Mouse (Mus musculus) lung, embryonic 14.5 days (tissue): ENCODE data around the gene Slc39a3. TPM values are rescaled to one million over a fixed set of nuclear protein-coding genes. Genes with fewer than 3 reads are reported as not detected.

Source experiments
- ATAC-seq: fragments of 200-750 bp; cut with Nextera tagmentation; 2 replicates; pipeline ENCODE4 v1.8.0; 2017; ENCODE audit warnings: mild to moderate bottlenecking, moderate TSS enrichment, moderate library complexity; ENCODE audit not compliant: insufficient read depth
- DNase-seq: peaks from one replicate; pipeline ENCODE4 v3.0.0-alpha.2; 2015
- H3K27ac ChIP-seq: fragments of 300-500 bp; sonication (generic); 2 replicates; pipeline ENCODE4 v1.5.1; 2014; ENCODE audit warnings: low read depth, mild to moderate bottlenecking, moderate library complexity
- H3K27me3 ChIP-seq: fragments of 300-500 bp; sonication (generic); 2 replicates; pipeline ENCODE4 v1.6.1; 2014; ENCODE audit warnings: low read length, control low read depth; ENCODE audit not compliant: insufficient read depth
- H3K36me3 ChIP-seq: fragments of 300-500 bp; sonication (generic); 2 replicates; pipeline ENCODE4 v1.6.1; 2014; ENCODE audit warnings: control low read depth; ENCODE audit not compliant: insufficient read depth
- H3K4me1 ChIP-seq: fragments of 300-500 bp; sonication (generic); 2 replicates; pipeline ENCODE4 v1.6.1; 2014; ENCODE audit warnings: antibody characterized with exemption, control low read depth; ENCODE audit not compliant: insufficient read depth
- H3K4me2 ChIP-seq: fragments of 300-500 bp; sonication (generic); 2 replicates; pipeline ENCODE4 v1.6.1; 2014; ENCODE audit warnings: mild to moderate bottlenecking
- H3K4me3 ChIP-seq: fragments of 300-500 bp; sonication (generic); 2 replicates; pipeline ENCODE4 v1.5.1; 2014; ENCODE audit warnings: low read depth, low read length
- H3K9ac ChIP-seq: fragments of 300-500 bp; sonication (generic); 2 replicates; pipeline ENCODE4 v1.6.1; 2014
- H3K9me3 ChIP-seq: fragments of 300-500 bp; sonication (generic); 2 replicates; pipeline ENCODE4 v1.6.1; 2016; ENCODE audit warnings: low read depth, low read length, control low read depth
- CTCF ChIP-seq: IDR thresholded peaks from 2 replicates; pipeline ENCODE4 v1.5.1; 2016; ENCODE audit warnings: antibody characterized with exemption, low read depth
- WGBS: fragments of 180-500 bp; shearing (Covaris S2); extraction: QIAGEN DNeasy Blood & Tissue Kit; methylation state at CpG from one replicate; pipeline ENCODE4 v1.1.7; 2014; 5-methylcytosine and 5-hydroxymethylcytosine counted together
- polyA plus RNA-seq: library from polyadenylated mRNA; unstranded; fragments of >200 nt; fragmentation: Nextera tagmentation; extraction: Ambion mirVana; gene quantifications from 2 replicates; pipeline ENCODE4 v1.2.1, GENCODE M21; 2014

The Slc39a3 gene
- polyA plus RNA-seq, 1 experiment from 2014 or later = 15.2 TPM

DNA sequence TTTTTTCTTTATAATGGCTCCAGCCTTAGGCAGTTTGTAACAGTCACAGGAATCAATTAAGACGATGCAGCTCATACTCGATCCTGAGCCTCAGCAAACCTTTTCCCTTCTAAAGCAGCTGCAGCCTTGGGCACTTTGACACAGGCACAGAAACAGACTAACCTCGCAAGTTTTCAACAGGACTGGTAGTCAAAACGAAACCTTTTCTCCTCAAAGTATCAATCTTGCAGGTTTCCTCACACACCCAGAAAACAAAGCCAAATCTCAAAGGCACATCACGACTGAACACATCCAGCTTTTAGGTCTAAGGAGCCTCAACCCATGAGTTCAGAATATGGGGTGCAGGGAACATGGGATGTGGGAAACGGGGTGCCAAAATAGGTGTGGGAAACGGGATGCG is 39.9 kb downstream of the Slc39a3 start:
- no peak overlapping the region for H3K9ac ChIP-seq
- H3K9me3 ChIP-seq = no peaks in the 10 kb centered on the region
- ATAC-seq = no peak
- 83% methylated on average over 8 of the region's 8 CpGs for WGBS
- 0 out of 2 replicates have a peak, but pooled peaks cover 3% of the 10 kb centered on the region for H3K4me1 ChIP-seq
- no peak overlapping the region for H3K4me3 ChIP-seq
- no peak for DNase-seq
- 0 out of 2 replicates have a peak, but pooled peaks cover 9% of the 10 kb centered on the region for H3K27me3 ChIP-seq
- no peak overlapping the region for H3K27ac ChIP-seq
- TF ChIP-seq CTCF = no peak
- H3K4me2 ChIP-seq = no peak overlapping the region
- no peaks in the 10 kb centered on the region for H3K36me3 ChIP-seq

DNA sequence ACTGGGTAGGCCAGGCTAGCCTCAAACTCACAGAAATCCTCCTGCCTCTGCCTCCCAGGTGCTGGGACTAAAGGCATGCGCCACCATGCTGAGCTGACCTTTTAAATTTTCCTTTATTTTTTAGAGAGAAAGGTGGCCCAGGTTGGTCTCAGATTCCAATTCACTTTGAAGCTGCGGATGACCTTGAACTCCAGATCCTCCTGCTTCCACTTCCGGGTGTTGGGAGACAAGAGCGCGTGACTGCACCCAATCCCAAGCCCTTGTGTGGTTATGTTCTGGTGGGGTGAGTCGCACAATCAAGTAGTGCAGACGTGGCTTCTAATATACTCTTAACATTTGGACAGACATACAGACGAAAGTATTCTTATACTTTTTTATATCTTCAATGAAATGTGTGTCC is 40.7 kb downstream of the Slc39a3 start:
- no peaks in the 10 kb centered on the region for H3K9me3 ChIP-seq
- 89% methylated on average over 8 of the region's 8 CpGs for WGBS
- TF ChIP-seq CTCF = no peak

DNA sequence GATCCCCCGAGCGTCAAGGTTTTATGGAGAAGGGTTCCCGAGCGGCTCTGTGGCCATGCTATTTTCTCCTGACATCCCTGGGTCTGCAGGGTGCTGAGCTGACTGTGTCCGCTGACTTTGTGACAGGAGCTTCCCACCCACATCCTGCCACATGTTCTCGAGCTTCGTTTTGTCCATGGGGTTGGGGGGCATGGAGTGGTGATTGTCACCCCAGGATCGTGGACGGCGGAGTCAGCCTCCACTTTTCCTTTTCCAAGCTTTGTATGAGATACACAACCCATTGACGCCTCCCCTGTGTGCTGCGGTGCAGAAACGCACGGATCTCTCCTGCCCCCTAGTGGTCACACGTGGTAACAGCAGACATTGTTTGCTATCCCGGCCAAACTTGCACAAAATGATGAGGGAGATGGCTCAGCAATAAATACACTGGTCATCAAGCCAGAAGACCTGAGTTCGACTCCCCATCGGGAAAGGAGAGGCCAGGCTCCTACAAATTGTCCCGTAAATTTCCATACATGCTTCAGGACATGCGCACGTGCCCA is 42.1 kb downstream of the Slc39a3 start:
- Histone ChIP-seq H3K9me3 (no peaks in the 10 kb centered on the region), H3K4me3 (no peak overlapping the region), H3K4me2 (peak overlapping the region; percentile 38; the same call in 1 of the 2 replicates), H3K9ac (no peak overlapping the region), H3K4me1 (0 out of 2 replicates have a peak, but pooled peaks cover 3% of the 10 kb centered on the region), H3K27ac (no peak overlapping the region), H3K27me3 (0 out of 2 replicates have a peak, but pooled peaks cover 5% of the 10 kb centered on the region), H3K36me3 (no peaks in the 10 kb centered on the region)
- ATAC-seq (peak; percentile 23; the same call in 1 of the 2 replicates), DNase-seq (peak; percentile 91)
- WGBS = 13% methylated on average over 21 of the region's 21 CpGs
- peak; percentile 100 for TF ChIP-seq CTCF

More for the DNA sequence above, 40.7 kb downstream of the Slc39a3 start:
- Histone ChIP-seq H3K4me1 (0 out of 2 replicates have a peak, but pooled peaks cover 3% of the 10 kb centered on the region), H3K4me2 (no peak overlapping the region), H3K27me3 (0 out of 2 replicates have a peak, but pooled peaks cover 9% of the 10 kb centered on the region), H3K27ac (no peak overlapping the region), H3K4me3 (no peak overlapping the region), H3K36me3 (no peaks in the 10 kb centered on the region), H3K9ac (no peak overlapping the region)
- DNase-seq (no peak), ATAC-seq (no peak)

DNA sequence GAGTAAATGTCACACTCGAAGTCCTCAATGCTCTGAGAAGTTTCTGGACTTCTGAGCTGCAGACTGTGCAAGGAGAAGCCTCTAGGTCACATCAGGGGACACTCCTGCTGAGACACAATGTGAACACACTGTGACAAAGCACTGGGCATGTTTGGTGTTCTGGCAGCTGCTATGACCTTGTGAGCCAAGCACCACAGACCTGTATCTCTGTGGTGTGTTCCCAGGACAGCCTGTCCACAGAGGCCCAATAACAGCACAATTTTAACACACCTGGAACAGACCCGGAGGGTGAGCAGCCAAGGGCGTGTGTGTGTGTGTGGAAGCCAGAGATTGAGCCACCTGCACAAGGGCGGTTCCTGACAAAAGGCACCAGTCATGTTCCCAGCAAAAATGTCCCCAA is 42.6 kb downstream of the Slc39a3 start:
- 0 out of 2 replicates have a peak, but pooled peaks cover 5% of the 10 kb centered on the region for H3K27me3 ChIP-seq
- H3K9ac ChIP-seq = no peak overlapping the region
- H3K4me3 ChIP-seq = no peak overlapping the region
- no peaks in the 10 kb centered on the region for H3K36me3 ChIP-seq
- no peak for TF ChIP-seq CTCF
- no peak for DNase-seq
- 48% methylated on average over 4 of the region's 4 CpGs for WGBS
- H3K4me1 ChIP-seq = 0 out of 2 replicates have a peak, but pooled peaks cover under 1% of the 10 kb centered on the region
- H3K27ac ChIP-seq = 0 out of 2 replicates have a peak overlapping the region, but pooled peaks have one; percentile 8
- H3K9me3 ChIP-seq = no peaks in the 10 kb centered on the region
- H3K4me2 ChIP-seq = no peak overlapping the region
- no peak for ATAC-seq

DNA sequence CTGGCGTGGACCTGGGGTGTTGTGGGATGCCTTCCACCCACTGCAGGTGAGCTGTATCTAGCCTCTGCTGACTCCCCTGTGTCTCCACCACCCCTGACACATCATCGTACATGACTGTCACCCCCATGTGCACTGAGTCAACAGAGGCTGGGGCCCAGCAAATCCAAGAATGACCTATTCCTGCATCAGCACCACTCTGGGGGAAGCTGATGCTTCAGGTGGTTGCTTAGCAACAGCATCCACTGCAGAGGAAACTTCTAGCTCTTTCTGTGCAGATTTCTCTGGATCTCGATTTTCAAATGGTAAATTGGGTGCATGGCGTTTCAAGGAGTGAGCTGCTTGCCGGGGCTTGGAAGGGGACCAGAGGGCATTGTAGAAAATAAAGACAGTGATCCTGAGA is 44.0 kb downstream of the Slc39a3 start:
- H3K9ac ChIP-seq = no peak overlapping the region
- DNase-seq = no peak
- no peak for TF ChIP-seq CTCF
- H3K9me3 ChIP-seq = no peaks in the 10 kb centered on the region
- 61% methylated on average over 5 of the region's 5 CpGs for WGBS
- no peak overlapping the region for H3K27ac ChIP-seq
- no peak overlapping the region for H3K4me3 ChIP-seq
- H3K36me3 ChIP-seq = no peaks in the 10 kb centered on the region
- 0 out of 2 replicates have a peak, but pooled peaks cover 5% of the 10 kb centered on the region for H3K27me3 ChIP-seq
- H3K4me2 ChIP-seq = no peak overlapping the region
- no peak for ATAC-seq
- no peaks in the 10 kb centered on the region for H3K4me1 ChIP-seq

DNA sequence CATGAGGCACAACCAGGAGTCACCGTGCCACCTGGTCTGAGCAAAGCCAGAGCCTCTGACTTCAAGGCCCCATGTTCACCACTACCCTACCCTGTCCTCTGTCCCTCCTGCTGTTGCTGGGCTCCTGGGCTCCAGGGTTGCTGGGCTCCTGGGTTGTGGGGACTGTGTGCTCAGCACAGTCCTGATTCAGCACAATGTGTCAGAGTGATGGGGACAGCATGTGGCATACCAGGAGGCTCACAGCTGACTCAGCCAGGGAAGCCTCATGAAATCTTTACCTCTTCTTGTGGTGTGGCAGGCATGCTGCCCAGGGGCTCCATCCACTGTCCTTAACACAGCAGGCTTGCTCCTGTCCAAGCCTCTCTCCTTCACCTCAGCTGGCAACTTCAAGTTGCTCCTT is 45.3 kb downstream of the Slc39a3 start:
- no peak overlapping the region for H3K4me2 ChIP-seq
- TF ChIP-seq CTCF = no peak
- H3K9ac ChIP-seq = no peak overlapping the region
- peaks cover 6% of the 10 kb centered on the region; the same call in 1 of the 2 replicates for H3K27me3 ChIP-seq
- 96% methylated on average over 1 of the region's 1 CpGs for WGBS
- ATAC-seq (no peak), DNase-seq (no peak)
- peaks cover 5% of the 10 kb centered on the region for H3K4me1 ChIP-seq
- no peak overlapping the region for H3K27ac ChIP-seq
- H3K4me3 ChIP-seq = no peak overlapping the region
- no peaks in the 10 kb centered on the region for H3K9me3 ChIP-seq
- no peaks in the 10 kb centered on the region for H3K36me3 ChIP-seq

DNA sequence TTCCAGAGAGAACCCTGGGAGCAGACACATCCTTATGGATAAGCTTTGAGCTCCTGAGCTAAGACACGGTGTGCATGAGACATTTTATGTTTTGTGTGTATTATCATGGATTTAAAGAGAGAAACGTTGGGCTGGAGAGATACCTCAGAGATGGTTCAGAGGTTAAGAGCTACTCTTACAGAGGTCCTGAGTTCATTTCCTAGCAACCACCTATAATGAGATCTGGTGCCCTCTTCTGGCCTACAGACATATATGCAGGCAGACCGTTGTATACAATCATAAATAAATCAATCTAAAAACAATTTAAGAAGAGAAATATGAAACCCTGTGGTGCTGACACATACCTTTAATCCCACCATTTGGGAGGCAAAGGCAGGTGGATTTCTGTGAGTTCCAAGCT is 46.2 kb downstream of the Slc39a3 start:
- Histone ChIP-seq H3K4me3 (no peak overlapping the region), H3K9me3 (no peaks in the 10 kb centered on the region), H3K4me2 (no peak overlapping the region), H3K27ac (no peak overlapping the region), H3K4me1 (peaks cover 5% of the 10 kb centered on the region), H3K27me3 (peaks cover 13% of the 10 kb centered on the region; the same call in 1 of the 2 replicates), H3K36me3 (no peaks in the 10 kb centered on the region), H3K9ac (no peak overlapping the region)
- 14% methylated on average over 3 of the region's 3 CpGs for WGBS
- ATAC-seq (no peak), DNase-seq (peak; percentile 54)
- peak; percentile 64 for TF ChIP-seq CTCF
